Mouse (Mus musculus) hindbrain, postnatal 0 days (tissue): ENCODE measurements around the gene Stum. TPM values are rescaled to one million over a fixed set of nuclear protein-coding genes. Genes with fewer than 3 reads are reported as not detected.
A peak's percentile ranks its signal among the peaks of the same experiment; 100 is the strongest.

ENCODE experiments used
- ATAC-seq: fragments of 200-750 bp; cut with Nextera tagmentation; 2 replicates; pipeline ENCODE4 v1.8.0; 2017; ENCODE audit warnings: mild to moderate bottlenecking, moderate TSS enrichment, moderate library complexity
- DNase-seq: peaks from one replicate; pipeline ENCODE4 v3.0.0-alpha.2; 2015; ENCODE audit warnings: low spot score
- H3K27ac ChIP-seq: fragments of 300-500 bp; sonication (generic); 2 replicates; pipeline ENCODE4 v1.5.1; 2014; ENCODE audit warnings: mild to moderate bottlenecking
- H3K27me3 ChIP-seq: fragments of 300-500 bp; sonication (generic); 2 replicates; pipeline ENCODE4 v1.6.1; 2014; ENCODE audit warnings: low read length, mixed read lengths; ENCODE audit not compliant: insufficient read depth
- H3K36me3 ChIP-seq: fragments of 300-500 bp; sonication (generic); 2 replicates; pipeline ENCODE4 v1.6.1; 2014; ENCODE audit warnings: low read length, mixed read lengths; ENCODE audit not compliant: insufficient read depth
- H3K4me1 ChIP-seq: fragments of 300-500 bp; sonication (generic); 2 replicates; pipeline ENCODE4 v1.6.1; 2014; ENCODE audit warnings: antibody characterized with exemption, low read length, mixed read lengths; ENCODE audit not compliant: insufficient read depth
- H3K4me2 ChIP-seq: fragments of 300-500 bp; sonication (generic); 2 replicates; pipeline ENCODE4 v1.6.1; 2014; ENCODE audit warnings: low read depth, mild to moderate bottlenecking, low read length, moderate library complexity, mixed read lengths
- H3K4me3 ChIP-seq: fragments of 300-500 bp; sonication (generic); 2 replicates; pipeline ENCODE4 v1.5.1; 2014; ENCODE audit warnings: low read length
- H3K9ac ChIP-seq: fragments of 300-500 bp; sonication (generic); replicated peaks from 2 replicates; pipeline ENCODE4 v1.6.1; 2014; ENCODE audit warnings: mild to moderate bottlenecking, low read length, moderate library complexity, mixed read lengths
- H3K9me3 ChIP-seq: fragments of 300-500 bp; sonication (generic); 2 replicates; pipeline ENCODE4 v1.6.1; 2016; ENCODE audit warnings: low read length, mixed read lengths
- CTCF ChIP-seq: IDR thresholded peaks from 2 replicates; pipeline ENCODE4 v1.5.1; 2016; ENCODE audit warnings: antibody characterized with exemption, control low read depth, low read depth
- WGBS: fragments of 180-500 bp; shearing (Covaris S2); extraction: QIAGEN DNeasy Blood & Tissue Kit; methylation state at CpG from one replicate; pipeline ENCODE4 v1.1.7; 2014; 5-methylcytosine and 5-hydroxymethylcytosine counted together
- polyA plus RNA-seq: library from polyadenylated mRNA; unstranded; fragments of >200 nt; fragmentation: Nextera tagmentation; extraction: Ambion mirVana; gene quantifications from 2 replicates; pipeline ENCODE4 v1.2.1, GENCODE M21; 2015
- total RNA-seq: library from RNA; depleted of rRNA; stranded (reverse); fragments of >200 nt; gene quantifications from 2 replicates; pipeline ENCODE4 v1.2.3, GENCODE M21; 2014

Gene Stum
- total and polyA plus RNA-seq, 2 experiments from 2014 or later, result 20.6 to 105 TPM

- Histone ChIP-seq H3K27ac (peak overlapping the region; percentile 78), H3K27me3 (no peaks in the 10 kb centered on the region), H3K4me1 (peaks cover 3% of the 10 kb centered on the region; the same call in 1 of the 2 replicates), H3K36me3 (0 out of 2 replicates have a peak, but pooled peaks cover 4% of the 10 kb centered on the region), H3K9ac (0 out of 2 replicates have a peak overlapping the region, but pooled peaks have one; percentile 6), H3K9me3 (no peaks in the 10 kb centered on the region), H3K4me2 (0 out of 2 replicates have a peak overlapping the region, but pooled peaks have one; percentile 4), H3K4me3 (no peak overlapping the region)
- TF ChIP-seq CTCF, result no peak
- ATAC-seq, result peak; percentile 42; the same call in 1 of the 2 replicates
- DNase-seq, result peak; percentile 11
- WGBS, result 52% methylated on average over 25 of the region's 25 CpGs
Observed at GRCm38 (mm10) chr1:180421165-180421909, 62.0 kb downstream of the Stum start.

- Histone ChIP-seq H3K9ac (peak overlapping the region; percentile 6; the same call in 1 of the 2 replicates), H3K27me3 (no peaks in the 10 kb centered on the region), H3K4me3 (no peak overlapping the region), H3K36me3 (0 out of 2 replicates have a peak, but pooled peaks cover 4% of the 10 kb centered on the region), H3K27ac (peak overlapping the region; percentile 78), H3K4me2 (no peak overlapping the region), H3K9me3 (no peaks in the 10 kb centered on the region), H3K4me1 (peaks cover 3% of the 10 kb centered on the region; the same call in 1 of the 2 replicates)
- DNase-seq (peak; percentile 87), ATAC-seq (peak; percentile 89)
- 15% methylated on average over 8 of the region's 8 CpGs for WGBS
- no peak; the same call in 1 of the 2 replicates for TF ChIP-seq CTCF
Observed at GRCm38 (mm10) chr1:180420496-180421164, 62.7 kb downstream of the Stum start.

- TF ChIP-seq CTCF, result no peak
- no peak for ATAC-seq
- Histone ChIP-seq H3K9ac (no peak overlapping the region), H3K27ac (no peak overlapping the region), H3K4me3 (no peak overlapping the region), H3K9me3 (no peaks in the 10 kb centered on the region), H3K4me2 (no peak overlapping the region), H3K36me3 (0 out of 2 replicates have a peak, but pooled peaks cover 4% of the 10 kb centered on the region), H3K4me1 (peaks cover 3% of the 10 kb centered on the region; the same call in 1 of the 2 replicates), H3K27me3 (no peaks in the 10 kb centered on the region)
- no peak for DNase-seq
- 91% methylated on average over 2 of the region's 2 CpGs for WGBS
Observed at GRCm38 (mm10) chr1:180419059-180419458, 64.2 kb downstream of the Stum start.

GRCm38 (mm10) chr1:180417118-180417517 is 66.2 kb downstream of the Stum start:
- no peak overlapping the region for H3K4me2 ChIP-seq
- peaks cover 3% of the 10 kb centered on the region; the same call in 1 of the 2 replicates for H3K4me1 ChIP-seq
- H3K27me3 ChIP-seq, result no peaks in the 10 kb centered on the region
- no peak for DNase-seq
- no peak overlapping the region for H3K27ac ChIP-seq
- H3K9ac ChIP-seq, result no peak overlapping the region
- H3K4me3 ChIP-seq, result no peak overlapping the region
- 55% methylated on average over 2 of the region's 2 CpGs for WGBS
- H3K36me3 ChIP-seq, result peaks cover 4% of the 10 kb centered on the region; the same call in 1 of the 2 replicates
- no peak for TF ChIP-seq CTCF
- ATAC-seq, result no peak
- no peaks in the 10 kb centered on the region for H3K9me3 ChIP-seq

GRCm38 (mm10) chr1:180415836-180416235 is 67.5 kb downstream of the Stum start:
- 90% methylated on average over 7 of the region's 7 CpGs for WGBS
- Histone ChIP-seq H3K4me3 (no peak overlapping the region), H3K36me3 (peaks cover 4% of the 10 kb centered on the region; the same call in 1 of the 2 replicates), H3K9ac (no peak overlapping the region), H3K27ac (no peak overlapping the region), H3K27me3 (no peaks in the 10 kb centered on the region), H3K4me1 (0 out of 2 replicates have a peak, but pooled peaks cover 3% of the 10 kb centered on the region), H3K9me3 (no peaks in the 10 kb centered on the region), H3K4me2 (no peak overlapping the region)
- DNase-seq (no peak), ATAC-seq (no peak)
- no peak for TF ChIP-seq CTCF

- Histone ChIP-seq H3K4me3 (no peak overlapping the region), H3K9ac (no peak overlapping the region), H3K9me3 (no peaks in the 10 kb centered on the region), H3K4me1 (0 out of 2 replicates have a peak, but pooled peaks cover 2% of the 10 kb centered on the region), H3K4me2 (no peak overlapping the region), H3K27ac (no peak overlapping the region), H3K36me3 (peaks cover 4% of the 10 kb centered on the region; the same call in 1 of the 2 replicates), H3K27me3 (no peaks in the 10 kb centered on the region)
- no peak for TF ChIP-seq CTCF
- DNase-seq (no peak), ATAC-seq (no peak)
- WGBS, result 51% methylated on average over 4 of the region's 4 CpGs
Observed at GRCm38 (mm10) chr1:180415064-180415463, 68.2 kb downstream of the Stum start.
